In the genomic region with DNA sequence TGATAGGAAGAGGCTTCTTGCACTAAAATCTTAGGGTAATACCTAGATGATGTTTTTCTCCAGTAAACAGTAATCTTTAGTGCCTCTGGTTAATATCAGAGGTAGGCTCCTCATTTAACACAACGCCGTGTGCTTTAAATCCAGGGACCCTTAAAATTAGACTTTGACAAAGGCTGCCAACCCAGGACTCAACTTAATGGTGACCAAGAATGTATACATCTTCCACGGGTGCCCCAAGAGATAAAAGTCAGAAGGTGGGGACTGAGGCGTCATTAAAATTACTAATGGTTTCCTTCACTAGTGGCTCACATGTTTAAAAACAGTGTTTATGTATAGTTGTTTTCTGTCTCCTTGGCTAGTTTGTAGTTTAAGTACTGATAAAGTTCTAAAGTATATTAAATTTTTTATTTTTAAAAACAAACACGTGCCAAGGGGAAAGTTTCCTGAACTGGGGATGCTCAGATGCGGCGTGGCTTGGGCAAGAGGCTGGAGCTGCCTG, we compare ENCODE assay signal across 8 mouse cellular contexts. TPM values are rescaled to one million over a fixed set of nuclear protein-coding genes. Genes with fewer than 3 reads are reported as not detected.
DNase-seq lines count a peak whose midpoint lies in the region; ATAC-seq and TF ChIP-seq lines count a peak whose summit lies in the region.

No protein-coding gene starts in this region.

- H3K4me1 ChIP-seq in cerebellum, adult 2 months (ENCODE audit: control insufficient read depth, insufficient read depth, low read length) = peaks cover 25% of the 10 kb centered on the region
- peaks cover 23% of the 10 kb centered on the region; the same call in 1 of the 2 replicates for H3K4me1 ChIP-seq in lung, postnatal 0 days (ENCODE audit: insufficient read depth, low read depth, low read length)
- peaks cover 17% of the 10 kb centered on the region for H3K4me1 ChIP-seq in limb, embryonic 11.5 days (ENCODE audit: control insufficient read depth, insufficient read depth, low read length)
- H3K4me1 ChIP-seq in olfactory bulb, adult 2 months (ENCODE audit: control insufficient read depth, insufficient read depth, low read length) = peaks cover 9% of the 10 kb centered on the region

- no peaks in the 10 kb centered on the region for H3K36me3 ChIP-seq in lung, postnatal 0 days (ENCODE audit: insufficient read depth, low read length)
- no peaks in the 10 kb centered on the region for H3K36me3 ChIP-seq in limb, embryonic 11.5 days (ENCODE audit: control insufficient read depth, insufficient read depth, low read length)

- TF ChIP-seq CTCF in cerebellum, adult 2 months (IDR thresholded peaks at IDR 0.05; ENCODE audit: borderline replicate concordance, insufficient read depth, low read depth, low read length) = no peak
- TF ChIP-seq CTCF in lung, postnatal 0 days (IDR thresholded peaks at IDR 0.05) = no peak
- TF ChIP-seq CTCF in olfactory bulb, adult 2 months (IDR thresholded peaks at IDR 0.05; ENCODE audit: insufficient read depth, low read depth, low read length) = no peak

- no peaks in the 10 kb centered on the region for H3K9me3 ChIP-seq in lung, postnatal 0 days (ENCODE audit: low read length)
- H3K9me3 ChIP-seq in limb, embryonic 11.5 days (ENCODE audit: control insufficient read depth, low read length) = no peaks in the 10 kb centered on the region

- ATAC-seq in lung, postnatal 0 days = no peak
- ATAC-seq in limb, embryonic 11.5 days (ENCODE audit: insufficient number of reproducible peaks, low FRiP score, low TSS enrichment, low read depth) = no peak

- H3K4me3 ChIP-seq in cerebellum, adult 2 months (replicated peaks; ENCODE audit: insufficient read depth, low read depth, low read length) = peak overlapping the region; percentile 30
- peak overlapping the region; percentile 88 for H3K4me3 ChIP-seq in lung, postnatal 0 days (ENCODE audit: low read depth, low read length)
- H3K4me3 ChIP-seq in limb, embryonic 11.5 days (ENCODE audit: low read depth, low read length) = peak overlapping the region; percentile 93
- peak overlapping the region; percentile 92 for H3K4me3 ChIP-seq in olfactory bulb, adult 2 months (ENCODE audit: insufficient read depth, low read depth, low read length)

- 44% methylated on average over 7 of the region's 7 CpGs for WGBS in cerebellum, adult 2 months
- WGBS in lung, postnatal 0 days = 32% methylated on average over 7 of the region's 7 CpGs
- 21% methylated on average over 7 of the region's 7 CpGs for WGBS in limb, embryonic 11.5 days
- WGBS in olfactory bulb, adult 2 months = 36% methylated on average over 7 of the region's 7 CpGs

- H3K27ac ChIP-seq in cerebellum, adult 2 months (ENCODE audit: insufficient read depth, low read length) = 0 out of 2 replicates have a peak overlapping the region, but pooled peaks have one; percentile 6
- no peak overlapping the region for H3K27ac ChIP-seq in lung, postnatal 0 days (ENCODE audit: low read length)
- H3K27ac ChIP-seq in limb, embryonic 11.5 days (replicated peaks; ENCODE audit: low read depth, low read length) = peak overlapping the region; percentile 100
- peak overlapping the region; percentile 68; the same call in 1 of the 2 replicates for H3K27ac ChIP-seq in olfactory bulb, adult 2 months (ENCODE audit: insufficient read depth, low read depth, low read length)

- H3K9ac ChIP-seq in lung, postnatal 0 days (replicated peaks; ENCODE audit: low read depth) = peak overlapping the region; percentile 67; the same call in 1 of the 2 replicates
- peak overlapping the region; percentile 100 for H3K9ac ChIP-seq in limb, embryonic 11.5 days (ENCODE audit: low read length)

- H3K4me2 ChIP-seq in lung, postnatal 0 days (replicated peaks; ENCODE audit: low read depth, low read length) = peak overlapping the region; percentile 70
- peak overlapping the region; percentile 71 for H3K4me2 ChIP-seq in limb, embryonic 11.5 days (ENCODE audit: low read depth, severe bottlenecking)

- DNase-seq in cerebellum, adult 2 months = no peak
- DNase-seq in cerebellum, adult 8-10 months = no peak
- DNase-seq in lung, postnatal 0 days (ENCODE audit: low spot score) = no peak
- DNase-seq in lung, postnatal 36 days = no peak
- no peak for DNase-seq in limb, embryonic 11.5 days (ENCODE audit: low spot score)
- no peak for DNase-seq in frontal cortex, postnatal 25 days (ENCODE audit: low spot score in 2 of 2)
- no peak for DNase-seq in left cerebral cortex, adult 11 months (ENCODE audit: low spot score)

- no peak for TF ChIP-seq EP300 in lung, postnatal 0 days (IDR thresholded peaks at IDR 0.05)

- no peak for TF ChIP-seq POLR2A in cerebellum, adult 2 months (IDR thresholded peaks at IDR 0.05; ENCODE audit: borderline replicate concordance, insufficient read depth, low read length)
- no peak for TF ChIP-seq POLR2A in olfactory bulb, adult 2 months (IDR thresholded peaks at IDR 0.05; ENCODE audit: insufficient read depth, low read depth, low read length)

- no peaks in the 10 kb centered on the region for H3K27me3 ChIP-seq in cerebellum, adult 2 months (ENCODE audit: control insufficient read depth, insufficient read depth, low read length)
- no peaks in the 10 kb centered on the region for H3K27me3 ChIP-seq in lung, postnatal 0 days (replicated peaks; ENCODE audit: insufficient read depth, low read length)
- H3K27me3 ChIP-seq in limb, embryonic 11.5 days (ENCODE audit: control insufficient read depth, insufficient read depth, low read length) = no peaks in the 10 kb centered on the region

RNA-seq across cellular contexts. Expression of a gene that starts 0.6 kb away (rescaled TPM):
- polyA plus RNA-seq in cerebellum, adult 2 months (2012; rRNA removed) = 44.9 and 51.8 TPM in 2 replicates
- 81.3 and 91.0 TPM in 2 replicates for polyA plus RNA-seq in lung, postnatal 0 days (2015; fragmentation: Nextera tagmentation; extraction: Ambion mirVana)
- polyA plus RNA-seq in limb, embryonic 11.5 days (2014; fragmentation: Nextera tagmentation; extraction: Ambion mirVana) = 403 and 422 TPM in 2 replicates
- polyA plus RNA-seq in olfactory bulb, adult 2 months (2012; ENCODE audit: insufficient read depth, insufficient read length, low replicate concordance, missing spikeins) = not detected in 2 replicates

RNA-seq across cellular contexts. Expression of a gene that starts 36.8 kb away (rescaled TPM):
- polyA plus RNA-seq in cerebellum, adult 2 months (2012; rRNA removed) = 0.14 and 0.16 TPM in 2 replicates
- 0.73 and 1.0 TPM in 2 replicates for polyA plus RNA-seq in lung, postnatal 0 days (2015; fragmentation: Nextera tagmentation; extraction: Ambion mirVana)
- polyA plus RNA-seq in limb, embryonic 11.5 days (2014; fragmentation: Nextera tagmentation; extraction: Ambion mirVana) = 13.5 and 13.9 TPM in 2 replicates
- polyA plus RNA-seq in olfactory bulb, adult 2 months (2012; ENCODE audit: insufficient read depth, insufficient read length, low replicate concordance, missing spikeins) = not detected in 2 replicates

RNA-seq across cellular contexts. Expression of a gene that starts 39.0 kb away (rescaled TPM):
- 29.0 and 30.3 TPM in 2 replicates for polyA plus RNA-seq in cerebellum, adult 2 months (2012; rRNA removed)
- 48.2 and 52.4 TPM in 2 replicates for polyA plus RNA-seq in lung, postnatal 0 days (2015; fragmentation: Nextera tagmentation; extraction: Ambion mirVana)
- polyA plus RNA-seq in limb, embryonic 11.5 days (2014; fragmentation: Nextera tagmentation; extraction: Ambion mirVana) = 94.8 and 98.0 TPM in 2 replicates
- not detected in 2 replicates for polyA plus RNA-seq in olfactory bulb, adult 2 months (2012; ENCODE audit: insufficient read depth, insufficient read length, low replicate concordance, missing spikeins)

Comparison
In these comparisons a context has a peak if more than half of its experiments do, and no peak if none do; other contexts are left out.
1. H3K4me3 ChIP-seq: peak in every context shown above with its lines; median percentile 93 in limb, embryonic 11.5 days; 92 in olfactory bulb, adult 2 months; 88 in lung, postnatal 0 days; 30 in cerebellum, adult 2 months.
2. RNA of a gene that starts 0.6 kb away (polyA plus RNA-seq): 403 to 422 TPM in limb, embryonic 11.5 days, 81.3 to 91.0 TPM in lung, postnatal 0 days and 44.9 to 51.8 TPM in cerebellum, adult 2 months; not detected in olfactory bulb, adult 2 months; every median in the first group is over 10 times any median in the second.